Mouse (Mus musculus): ENCODE measurements around the gene Gm11009.
"Not testable (repeated sequence)": the region's sequence is repeated elsewhere in the genome, so short reads cannot be mapped to it uniquely, and the experiment has no call there.

The Gm11009 gene

GRCm38 (mm10) chr2:176319394-176319793 lies at the start of gene Gm11009:
Gene Gm11009, minus strand, starts transcription at chr2:176319494.
- DNase-seq: not testable (repeated sequence)

All from right cerebral cortex, postnatal 25 days (tissue).